Mouse (Mus musculus) liver, adult 2 months (tissue): ENCODE measurements around the gene Ythdf1.

Source experiments
- CTCF ChIP-seq: fragments of 200-500 bp; IDR thresholded peaks from 2 replicates; pipeline ENCODE4 v1.5.1; 2011; ENCODE audit warnings: low read depth, low read length, control low read depth
- POLR2A ChIP-seq: fragments of 200-500 bp; IDR thresholded peaks from 2 replicates; pipeline ENCODE4 v1.6.1; 2011; ENCODE audit warnings: low read length, control low read depth; ENCODE audit not compliant: insufficient read depth; ENCODE audit errors: extremely low read depth

DNA sequence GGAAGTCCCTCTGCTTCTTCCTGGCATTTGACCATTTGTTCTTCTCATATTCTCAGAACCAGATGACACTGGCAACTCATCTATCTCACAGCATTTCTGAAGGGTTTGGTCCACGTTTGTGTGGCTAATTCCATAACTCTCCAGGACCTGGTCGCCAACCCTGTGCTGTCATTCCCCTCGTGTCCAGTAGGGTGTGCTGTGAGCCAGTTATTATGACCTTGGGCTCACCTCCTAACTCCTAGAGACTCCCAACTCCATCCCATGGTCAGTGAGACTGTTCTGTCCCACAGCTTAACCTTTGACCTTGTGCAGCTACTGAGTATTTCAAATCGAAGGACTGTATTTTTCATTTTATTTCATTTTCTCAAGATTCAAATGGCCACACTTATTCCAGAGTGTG, 4.4 kb upstream of the Ythdf1 start:
- TF ChIP-seq CTCF = peak; percentile 95
- no peak for TF ChIP-seq POLR2A
